Mouse (Mus musculus): Measurements from ENCODE around the gene Sirt4.
"Not testable (repeated sequence)": the region's sequence is repeated elsewhere in the genome, so short reads cannot be mapped to it uniquely, and the experiment has no call there.

The Sirt4 gene

GRCm38 (mm10) chr5:115503035-115503434 is 18.5 kb upstream of the Sirt4 start:
- TF ChIP-seq POU5F1 (IDR thresholded peaks at IDR 0.05; ENCODE audit: borderline replicate concordance, low read length) (no peak), NANOG (IDR thresholded peaks at IDR 0.05; ENCODE audit: borderline replicate concordance, low read length) (no peak), CTCF (conservative IDR thresholded peaks at IDR 0.05; ENCODE audit: low read length) (no peak)
- Histone ChIP-seq H3K27me3 (ENCODE audit: insufficient read depth, low read length) (peaks cover 11% of the 10 kb centered on the region), H3K9me3 (ENCODE audit: low read length) (no peaks in the 10 kb centered on the region), H3K4me3 (replicated peaks; ENCODE audit: low read length) (no peak overlapping the region), H3K36me3 (ENCODE audit: insufficient read depth, low read length) (no peaks in the 10 kb centered on the region), H3K4me1 (replicated peaks; ENCODE audit: low read depth, low read length) (peaks cover 46% of the 10 kb centered on the region)

- Histone ChIP-seq H3K36me3 (ENCODE audit: insufficient read depth, low read length) (no peaks in the 10 kb centered on the region), H3K9me3 (ENCODE audit: low read length) (no peaks in the 10 kb centered on the region), H3K4me3 (replicated peaks; ENCODE audit: low read length) (0 out of 2 replicates have a peak overlapping the region, but pooled peaks have one; percentile 7), H3K4me1 (replicated peaks; ENCODE audit: low read depth, low read length) (peaks cover 50% of the 10 kb centered on the region), H3K27me3 (ENCODE audit: insufficient read depth, low read length) (no peaks in the 10 kb centered on the region; the same call in 1 of the 2 replicates)
- no peak for TF ChIP-seq CTCF (conservative IDR thresholded peaks at IDR 0.05; ENCODE audit: low read length)
- TF ChIP-seq NANOG (IDR thresholded peaks at IDR 0.05; ENCODE audit: borderline replicate concordance, low read length): no peak
- TF ChIP-seq POU5F1 (IDR thresholded peaks at IDR 0.05; ENCODE audit: borderline replicate concordance, low read length): no peak
These were observed 15.9 kb upstream of the Sirt4 start for GRCm38 (mm10) chr5:115500383-115500935.

- no peaks in the 10 kb centered on the region for H3K36me3 ChIP-seq (ENCODE audit: insufficient read depth, low read length)
- peaks cover 60% of the 10 kb centered on the region for H3K4me1 ChIP-seq (replicated peaks; ENCODE audit: low read depth, low read length)
- H3K9me3 ChIP-seq (ENCODE audit: low read length): no peaks in the 10 kb centered on the region
- H3K27me3 ChIP-seq (ENCODE audit: insufficient read depth, low read length): no peaks in the 10 kb centered on the region
- no peak for TF ChIP-seq POU5F1 (IDR thresholded peaks at IDR 0.05; ENCODE audit: borderline replicate concordance, low read length)
- TF ChIP-seq CTCF (conservative IDR thresholded peaks at IDR 0.05; ENCODE audit: low read length): no peak
- TF ChIP-seq NANOG (IDR thresholded peaks at IDR 0.05; ENCODE audit: borderline replicate concordance, low read length): no peak
- H3K4me3 ChIP-seq (replicated peaks; ENCODE audit: low read length): peak overlapping the region; percentile 37; the same call in 1 of the 2 replicates
These were observed 14.0 kb upstream of the Sirt4 start for GRCm38 (mm10) chr5:115498307-115499240.

- Histone ChIP-seq H3K27me3 (ENCODE audit: insufficient read depth, low read length) (no peaks in the 10 kb centered on the region), H3K9me3 (ENCODE audit: low read length) (no peaks in the 10 kb centered on the region), H3K36me3 (ENCODE audit: insufficient read depth, low read length) (no peaks in the 10 kb centered on the region), H3K4me1 (replicated peaks; ENCODE audit: low read depth, low read length) (peaks cover 63% of the 10 kb centered on the region), H3K4me3 (replicated peaks; ENCODE audit: low read length) (no peak overlapping the region)
- TF ChIP-seq NANOG (IDR thresholded peaks at IDR 0.05; ENCODE audit: borderline replicate concordance, low read length): no peak
- no peak for TF ChIP-seq CTCF (conservative IDR thresholded peaks at IDR 0.05; ENCODE audit: low read length)
- no peak for TF ChIP-seq POU5F1 (IDR thresholded peaks at IDR 0.05; ENCODE audit: borderline replicate concordance, low read length)
These were observed 12.5 kb upstream of the Sirt4 start for GRCm38 (mm10) chr5:115497033-115497432.

- peaks cover 73% of the 10 kb centered on the region for H3K4me1 ChIP-seq (replicated peaks; ENCODE audit: low read depth, low read length)
- not testable (repeated sequence) for H3K9me3 ChIP-seq (ENCODE audit: low read length); H3K27me3 ChIP-seq (ENCODE audit: insufficient read depth, low read length); H3K4me3 ChIP-seq (replicated peaks; ENCODE audit: low read length); H3K36me3 ChIP-seq (ENCODE audit: insufficient read depth, low read length)
These were observed 11.1 kb upstream of the Sirt4 start for GRCm38 (mm10) chr5:115495618-115496017.

GRCm38 (mm10) chr5:115493441-115493840 is 8.9 kb upstream of the Sirt4 start:
- TF ChIP-seq POU5F1 (IDR thresholded peaks at IDR 0.05; ENCODE audit: borderline replicate concordance, low read length) (no peak), CTCF (conservative IDR thresholded peaks at IDR 0.05; ENCODE audit: low read length) (no peak), NANOG (IDR thresholded peaks at IDR 0.05; ENCODE audit: borderline replicate concordance, low read length) (no peak)
- peaks cover 67% of the 10 kb centered on the region for H3K4me1 ChIP-seq (replicated peaks; ENCODE audit: low read depth, low read length)
- no peak overlapping the region for H3K4me3 ChIP-seq (replicated peaks; ENCODE audit: low read length)
- H3K9me3 ChIP-seq (ENCODE audit: low read length): no peaks in the 10 kb centered on the region
- H3K27me3 ChIP-seq (ENCODE audit: insufficient read depth, low read length): peaks cover under 1% of the 10 kb centered on the region
- no peaks in the 10 kb centered on the region for H3K36me3 ChIP-seq (ENCODE audit: insufficient read depth, low read length)

GRCm38 (mm10) chr5:115492711-115493335 is 8.3 kb upstream of the Sirt4 start:
- Histone ChIP-seq H3K27me3 (ENCODE audit: insufficient read depth, low read length) (peaks cover 2% of the 10 kb centered on the region), H3K4me1 (replicated peaks; ENCODE audit: low read depth, low read length) (peaks cover 65% of the 10 kb centered on the region), H3K36me3 (ENCODE audit: insufficient read depth, low read length) (no peaks in the 10 kb centered on the region), H3K9me3 (ENCODE audit: low read length) (no peaks in the 10 kb centered on the region), H3K4me3 (replicated peaks; ENCODE audit: low read length) (no peak overlapping the region)
- no peak for TF ChIP-seq POU5F1 (IDR thresholded peaks at IDR 0.05; ENCODE audit: borderline replicate concordance, low read length)
- no peak for TF ChIP-seq NANOG (IDR thresholded peaks at IDR 0.05; ENCODE audit: borderline replicate concordance, low read length)
- no peak for TF ChIP-seq CTCF (conservative IDR thresholded peaks at IDR 0.05; ENCODE audit: low read length)

- no peak for TF ChIP-seq POU5F1 (IDR thresholded peaks at IDR 0.05; ENCODE audit: borderline replicate concordance, low read length)
- Histone ChIP-seq H3K4me1 (replicated peaks; ENCODE audit: low read depth, low read length) (peaks cover 64% of the 10 kb centered on the region), H3K4me3 (replicated peaks; ENCODE audit: low read length) (peak overlapping the region; percentile 75), H3K36me3 (ENCODE audit: insufficient read depth, low read length) (no peaks in the 10 kb centered on the region), H3K9me3 (ENCODE audit: low read length) (no peaks in the 10 kb centered on the region), H3K27me3 (ENCODE audit: insufficient read depth, low read length) (peaks cover 2% of the 10 kb centered on the region)
These were observed 7.3 kb upstream of the Sirt4 start for GRCm38 (mm10) chr5:115491771-115492322.
